Mouse (Mus musculus) spleen, adult 2 months (tissue): Measurements from ENCODE around the gene Myo1h. TPM values are rescaled to one million over a fixed set of nuclear protein-coding genes. Genes with fewer than 3 reads are reported as not detected.

Source experiments
- DNase-seq, 2 experiments: peaks; one replicate each; pipeline versions ENCODE4 v3.0.0 to v3.0.0-alpha.2; 2012 to 2021; ENCODE audit warnings: low spot score in 2 of 2, low read depth in 1 of 2
- H3K27ac ChIP-seq: fragments of 200-500 bp; 2 replicates; pipeline ENCODE4 v1.5.1; 2012; ENCODE audit warnings: low read length, inconsistent platforms; ENCODE audit not compliant: insufficient read depth
- H3K27me3 ChIP-seq: fragments of 200-500 bp; 2 replicates; pipeline ENCODE4 v1.6.1; 2012; ENCODE audit warnings: mild to moderate bottlenecking, moderate library complexity, low read length, inconsistent platforms; ENCODE audit not compliant: control insufficient read depth, insufficient read depth
- H3K36me3 ChIP-seq: fragments of 200-500 bp; 2 replicates; pipeline ENCODE4 v1.6.1; 2012; ENCODE audit warnings: mild to moderate bottlenecking, low read length, inconsistent platforms; ENCODE audit not compliant: control insufficient read depth, insufficient read depth
- H3K4me1 ChIP-seq: fragments of 200-500 bp; 2 replicates; pipeline ENCODE4 v1.6.1; 2011; ENCODE audit warnings: inconsistent platforms; ENCODE audit not compliant: control insufficient read depth, insufficient read depth, insufficient read length
- H3K4me3 ChIP-seq: fragments of 200-500 bp; 2 replicates; pipeline ENCODE4 v1.5.1; 2011; ENCODE audit warnings: mild to moderate bottlenecking, inconsistent platforms; ENCODE audit not compliant: insufficient read depth, insufficient read length; ENCODE audit errors: extremely low read depth
- CTCF ChIP-seq: fragments of 200-500 bp; IDR thresholded peaks from 2 replicates; pipeline ENCODE4 v1.5.1; 2011; ENCODE audit warnings: mild to moderate bottlenecking, inconsistent platforms; ENCODE audit not compliant: insufficient read depth, insufficient read length, insufficient replicate concordance; ENCODE audit errors: extremely low read depth
- POLR2A ChIP-seq: fragments of 200-500 bp; IDR thresholded peaks from 2 replicates; pipeline ENCODE4 v1.6.1; 2011; ENCODE audit warnings: low read depth, low read length, inconsistent platforms
- WGBS: fragments of 180-500 bp; shearing (Covaris S2); methylation state at CpG from one replicate; pipeline ENCODE4 v1.1.7; 2018; 5-methylcytosine and 5-hydroxymethylcytosine counted together
- polyA plus RNA-seq: library from polyadenylated mRNA; depleted of rRNA; stranded (reverse); fragments of >200 nt; gene quantifications from 2 replicates; pipeline ENCODE4 v1.2.3, GENCODE M21; 2012

The Myo1h gene
- polyA plus RNA-seq, 1 experiment = 1.7 TPM

DNA sequence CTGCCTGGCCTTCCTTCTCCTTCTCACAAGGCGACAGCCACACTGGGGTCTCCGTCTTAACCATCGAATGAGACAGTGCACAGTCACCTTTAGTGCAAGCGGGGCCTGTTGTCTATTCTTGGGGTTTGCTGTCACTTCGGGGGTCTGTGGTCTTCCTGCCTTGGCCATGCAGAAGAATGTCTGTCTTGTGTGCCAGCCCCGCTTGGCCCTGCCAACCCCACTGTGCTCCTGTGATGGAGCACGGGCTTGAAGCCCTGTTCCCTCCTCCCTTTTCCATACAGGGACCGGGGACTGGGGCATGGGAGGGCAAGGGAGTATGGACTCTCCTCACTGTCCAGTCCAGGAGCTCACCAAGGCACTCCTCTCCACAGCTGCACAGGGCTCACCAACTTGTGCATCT lies 24.2 kb upstream of the Myo1h start:
- TF ChIP-seq CTCF (no peak), POLR2A (no peak)
- no peaks in the 10 kb centered on the region for H3K4me1 ChIP-seq
- H3K36me3 ChIP-seq = no peaks in the 10 kb centered on the region
- no peak for DNase-seq
- WGBS = 86% methylated on average over 8 of the region's 8 CpGs
- H3K27me3 ChIP-seq = no peaks in the 10 kb centered on the region
- H3K27ac ChIP-seq = no peak overlapping the region
- H3K4me3 ChIP-seq = no peak overlapping the region

DNA sequence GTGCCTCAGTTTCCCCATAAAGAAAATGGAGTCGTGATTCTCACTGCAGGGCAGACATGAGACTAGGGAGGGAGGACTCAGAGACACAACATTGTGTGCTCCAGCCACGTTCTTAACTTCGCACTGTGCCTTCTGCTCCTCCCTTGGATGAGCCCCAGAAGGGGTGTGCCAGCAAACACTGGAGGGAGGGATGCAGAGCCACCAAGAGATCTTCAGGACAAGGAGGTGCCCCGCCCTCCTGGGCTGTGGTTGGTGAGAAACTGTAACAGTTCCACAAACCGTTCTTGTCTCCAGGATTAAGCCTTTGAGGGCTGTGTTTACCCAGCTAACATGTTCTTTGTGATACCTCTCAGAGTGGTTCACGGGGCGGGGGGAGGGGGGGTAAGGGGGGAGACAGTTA lies 20.3 kb upstream of the Myo1h start:
- TF ChIP-seq CTCF (no peak), POLR2A (no peak)
- Histone ChIP-seq H3K4me3 (no peak overlapping the region), H3K36me3 (no peaks in the 10 kb centered on the region), H3K4me1 (no peaks in the 10 kb centered on the region), H3K27ac (no peak overlapping the region), H3K27me3 (peaks cover 2% of the 10 kb centered on the region; the same call in 1 of the 2 replicates)
- WGBS = 23% methylated on average over 7 of the region's 7 CpGs
- no peak for DNase-seq

DNA sequence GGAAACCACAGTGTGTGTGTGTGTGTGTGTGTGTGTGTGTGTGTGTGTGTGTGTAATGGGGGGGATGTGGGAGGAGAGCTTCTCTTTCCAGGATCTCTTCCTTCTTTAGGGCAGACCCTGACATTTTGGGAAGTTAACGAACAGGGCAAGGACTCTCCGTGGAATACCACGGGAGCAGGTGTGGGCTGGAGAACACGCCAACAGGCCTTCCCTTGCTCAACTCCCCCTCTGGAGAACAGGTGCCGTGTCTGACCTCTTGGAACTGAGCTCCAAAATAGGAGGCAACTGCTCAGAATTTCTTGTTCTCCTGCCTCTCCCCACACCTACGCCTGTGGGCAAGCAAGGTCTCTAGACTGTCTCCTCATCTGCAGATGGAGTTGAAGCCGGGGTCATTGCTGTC lies 19.5 kb upstream of the Myo1h start:
- TF ChIP-seq POLR2A (no peak), CTCF (no peak)
- DNase-seq = no peak
- peaks cover 7% of the 10 kb centered on the region for H3K27me3 ChIP-seq
- no peak overlapping the region for H3K27ac ChIP-seq
- no peaks in the 10 kb centered on the region for H3K36me3 ChIP-seq
- no peak overlapping the region for H3K4me3 ChIP-seq
- WGBS = 4% methylated on average over 7 of the region's 7 CpGs
- no peaks in the 10 kb centered on the region; the same call in 1 of the 2 replicates for H3K4me1 ChIP-seq

DNA sequence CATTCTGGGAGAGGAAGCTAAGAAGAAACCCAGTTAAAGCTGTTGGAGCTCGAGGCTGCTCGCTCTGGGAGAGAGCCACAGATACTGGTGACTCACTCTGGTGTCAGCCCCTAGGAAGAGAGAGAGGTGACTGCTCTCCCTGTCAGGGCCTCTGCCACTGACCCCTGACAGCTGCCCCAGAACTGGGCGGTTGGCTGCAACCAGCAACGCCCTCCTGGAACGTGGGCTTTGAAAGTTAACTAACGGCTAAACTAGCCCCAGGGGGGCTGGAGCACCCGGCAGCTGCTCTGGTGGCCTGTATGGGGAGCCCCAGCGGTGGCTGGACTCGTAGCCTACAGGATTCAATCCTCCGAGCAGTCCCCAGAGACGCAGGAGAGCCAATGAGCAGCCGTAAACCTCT lies 19.0 kb upstream of the Myo1h start:
- Histone ChIP-seq H3K27me3 (peaks cover 7% of the 10 kb centered on the region), H3K27ac (no peak overlapping the region), H3K4me3 (no peak overlapping the region), H3K4me1 (no peaks in the 10 kb centered on the region; the same call in 1 of the 2 replicates), H3K36me3 (no peaks in the 10 kb centered on the region)
- no peak for TF ChIP-seq CTCF
- no peak for TF ChIP-seq POLR2A
- DNase-seq = no peak
- WGBS = 31% methylated on average over 12 of the region's 12 CpGs

DNA sequence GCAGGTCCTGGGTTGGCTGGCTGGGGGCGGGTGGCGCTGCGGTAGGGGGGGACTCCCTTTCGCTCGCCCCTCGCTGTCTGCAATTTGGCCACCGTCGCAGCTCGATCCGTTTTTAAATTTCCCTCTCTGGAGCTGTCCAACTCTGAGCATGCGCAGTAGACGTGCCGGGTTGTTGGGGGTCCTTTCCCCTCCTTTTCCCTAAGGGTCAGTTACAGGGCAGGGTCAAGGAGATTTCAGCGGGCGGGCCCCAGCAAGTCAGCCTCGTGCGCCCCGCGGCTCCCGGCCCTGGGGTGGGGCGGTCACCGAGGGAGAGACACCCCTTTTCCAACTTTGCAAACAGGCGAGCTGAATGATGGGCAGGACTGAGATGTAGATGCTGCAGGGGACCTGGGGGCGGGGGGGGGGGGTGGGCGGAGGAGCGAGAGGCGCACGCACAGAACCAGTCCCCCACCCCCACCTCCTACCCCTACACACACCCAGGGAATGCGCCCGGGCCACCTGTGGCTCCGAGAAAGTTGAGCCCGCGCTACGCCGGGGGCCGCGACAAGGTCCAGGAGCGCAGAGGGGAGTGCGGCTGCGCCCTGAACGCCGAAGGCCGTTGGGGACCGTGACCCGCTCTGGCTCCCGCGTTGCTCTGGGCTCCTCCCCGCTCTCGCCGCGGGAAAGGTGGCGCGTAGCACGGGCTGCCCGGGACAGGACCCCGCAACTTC lies 15.1 kb upstream of the Myo1h start, which contains the start of gene Foxn4:
Gene Foxn4, minus strand, starts transcription at position 115 of the 710 bp plus-strand sequence.
- Histone ChIP-seq H3K27me3 (peaks cover 13% of the 10 kb centered on the region), H3K4me1 (no peaks in the 10 kb centered on the region; the same call in 1 of the 2 replicates), H3K4me3 (no peak within 1 kb of the TSS), H3K36me3 (no peaks in the 10 kb centered on the region), H3K27ac (no peak within 1 kb of the TSS)
- TF ChIP-seq CTCF (no peak), POLR2A (no peak)
- WGBS = 2% methylated on average over 56 of the region's 56 CpGs
- DNase-seq = no peak

DNA sequence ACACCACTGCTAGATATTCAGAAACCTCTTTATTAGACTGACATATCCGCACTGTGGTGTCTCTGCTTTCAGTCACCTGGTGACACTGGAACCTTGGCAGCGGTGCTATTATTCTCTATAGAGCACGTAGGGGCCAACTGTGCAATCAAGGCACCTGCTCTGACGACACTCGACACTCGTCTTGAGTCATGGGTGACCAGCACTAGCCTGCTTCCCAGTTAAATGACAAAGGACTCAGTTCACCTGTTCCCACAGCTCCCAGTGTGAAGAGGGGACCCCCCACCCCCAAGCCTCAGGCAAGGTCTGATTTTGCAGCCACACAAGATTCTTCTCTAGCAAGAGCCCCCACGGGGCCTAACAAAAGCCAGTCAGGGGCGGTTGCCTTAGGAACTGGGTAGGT lies 13.6 kb upstream of the Myo1h start:
- no peak for TF ChIP-seq POLR2A
- TF ChIP-seq CTCF = no peak
- Histone ChIP-seq H3K4me3 (no peak overlapping the region), H3K36me3 (no peaks in the 10 kb centered on the region), H3K27ac (no peak overlapping the region), H3K4me1 (no peaks in the 10 kb centered on the region; the same call in 1 of the 2 replicates), H3K27me3 (peaks cover 13% of the 10 kb centered on the region)
- WGBS = 45% methylated on average over 8 of the region's 8 CpGs
- no peak for DNase-seq

DNA sequence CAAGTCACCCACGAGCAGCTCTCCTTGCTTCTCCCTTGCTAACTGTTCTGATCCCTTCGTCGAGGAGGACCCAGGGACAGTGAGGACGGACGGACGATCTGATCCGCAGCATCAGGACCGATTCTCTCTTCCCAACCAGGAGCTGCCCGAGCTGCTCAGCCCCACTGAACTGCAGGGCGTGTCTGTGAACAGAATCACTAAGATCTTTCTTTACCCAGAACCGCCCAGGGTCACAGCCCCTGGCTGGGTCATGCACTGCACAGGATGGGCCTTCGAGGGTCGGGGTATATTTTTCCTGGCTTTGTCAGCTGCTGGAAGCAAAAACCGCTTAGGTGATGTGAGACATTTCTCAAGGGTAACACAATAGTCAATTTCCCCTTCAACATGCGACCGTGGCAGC lies 13.0 kb upstream of the Myo1h start:
- Histone ChIP-seq H3K4me1 (no peaks in the 10 kb centered on the region; the same call in 1 of the 2 replicates), H3K27ac (no peak overlapping the region), H3K27me3 (peaks cover 13% of the 10 kb centered on the region), H3K36me3 (no peaks in the 10 kb centered on the region), H3K4me3 (no peak overlapping the region)
- 35% methylated on average over 16 of the region's 16 CpGs for WGBS
- TF ChIP-seq POLR2A (no peak), CTCF (no peak)
- no peak for DNase-seq
